Mouse (Mus musculus): ENCODE results near the gene Stoml3. TPM values are rescaled to one million over a fixed set of nuclear protein-coding genes. Genes with fewer than 3 reads are reported as not detected.
A peak's percentile ranks its signal among the peaks of the same experiment; 100 is the strongest.

Gene Stoml3
- total RNA-seq, 2 experiments from 2014 or later = not detected

GRCm38 (mm10) chr3:53474179-53474578, 14.3 kb upstream of the Stoml3 start:
- no peak for ATAC-seq (replicated peaks; ENCODE audit: low FRiP score, low TSS enrichment, poor library complexity, severe bottlenecking)

- peak; percentile 88 for ATAC-seq (replicated peaks; ENCODE audit: low FRiP score, low TSS enrichment, poor library complexity, severe bottlenecking)
Observed at GRCm38 (mm10) chr3:53475889-53476288, 12.6 kb upstream of the Stoml3 start.

GRCm38 (mm10) chr3:53477468-53477867, 11.0 kb upstream of the Stoml3 start:
- ATAC-seq (replicated peaks; ENCODE audit: low FRiP score, low TSS enrichment, poor library complexity, severe bottlenecking) = no peak

- no peak for ATAC-seq (replicated peaks; ENCODE audit: low FRiP score, low TSS enrichment, poor library complexity, severe bottlenecking)
Observed at GRCm38 (mm10) chr3:53478419-53479046, 9.9 kb upstream of the Stoml3 start.

GRCm38 (mm10) chr3:53483414-53484059, 4.9 kb upstream of the Stoml3 start:
- no peak for ATAC-seq (replicated peaks; ENCODE audit: low FRiP score, low TSS enrichment, poor library complexity, severe bottlenecking)

GRCm38 (mm10) chr3:53486561-53486960, 1.9 kb upstream of the Stoml3 start:
- no peak for ATAC-seq (replicated peaks; ENCODE audit: low FRiP score, low TSS enrichment, poor library complexity, severe bottlenecking)

- ATAC-seq (replicated peaks; ENCODE audit: low FRiP score, low TSS enrichment, poor library complexity, severe bottlenecking) = 0 out of 2 replicates have a peak, but pooled peaks have one; percentile 46
Observed at GRCm38 (mm10) chr3:53486996-53487576, 1.4 kb upstream of the Stoml3 start.

- ATAC-seq (replicated peaks; ENCODE audit: low FRiP score, low TSS enrichment, poor library complexity, severe bottlenecking) = no peak
Observed at GRCm38 (mm10) chr3:53498351-53498905, 10.0 kb downstream of the Stoml3 start.

GRCm38 (mm10) chr3:53502428-53502827, 14.0 kb downstream of the Stoml3 start:
- ATAC-seq (replicated peaks; ENCODE audit: low FRiP score, low TSS enrichment, poor library complexity, severe bottlenecking) = peak; percentile 73; the same call in 1 of the 2 replicates

GRCm38 (mm10) chr3:53513096-53513495, 24.6 kb downstream of the Stoml3 start:
- peak; percentile 90 for ATAC-seq (replicated peaks; ENCODE audit: low FRiP score, low TSS enrichment, poor library complexity, severe bottlenecking)

GRCm38 (mm10) chr3:53514221-53515065, 26.0 kb downstream of the Stoml3 start:
- ATAC-seq (replicated peaks; ENCODE audit: low FRiP score, low TSS enrichment, poor library complexity, severe bottlenecking) = no peak; the same call in 1 of the 2 replicates

GRCm38 (mm10) chr3:53522794-53523193, 34.3 kb downstream of the Stoml3 start:
- no peak for ATAC-seq (replicated peaks; ENCODE audit: low FRiP score, low TSS enrichment, poor library complexity, severe bottlenecking)

GRCm38 (mm10) chr3:53525737-53526136, 37.3 kb downstream of the Stoml3 start:
- ATAC-seq (replicated peaks; ENCODE audit: low FRiP score, low TSS enrichment, poor library complexity, severe bottlenecking) = peak; percentile 87

GRCm38 (mm10) chr3:53530305-53530704, 41.9 kb downstream of the Stoml3 start:
- no peak for ATAC-seq (replicated peaks; ENCODE audit: low FRiP score, low TSS enrichment, poor library complexity, severe bottlenecking)

GRCm38 (mm10) chr3:53532091-53532490, 43.6 kb downstream of the Stoml3 start:
- peak; percentile 80 for ATAC-seq (replicated peaks; ENCODE audit: low FRiP score, low TSS enrichment, poor library complexity, severe bottlenecking)

- ATAC-seq (replicated peaks; ENCODE audit: low FRiP score, low TSS enrichment, poor library complexity, severe bottlenecking) = no peak
Observed at GRCm38 (mm10) chr3:53552691-53553090, 64.2 kb downstream of the Stoml3 start.

GRCm38 (mm10) chr3:53555031-53555952, 66.8 kb downstream of the Stoml3 start:
- ATAC-seq (replicated peaks; ENCODE audit: low FRiP score, low TSS enrichment, poor library complexity, severe bottlenecking) = no peak

GRCm38 (mm10) chr3:53557388-53558214, 69.1 kb downstream of the Stoml3 start:
- ATAC-seq (replicated peaks; ENCODE audit: low FRiP score, low TSS enrichment, poor library complexity, severe bottlenecking) = no peak
